11 mouse cellular contexts compared by ENCODE assay signal in genomic region chr8:125560825-125561490, GRCm38 (mm10). TPM values are rescaled to one million over a fixed set of nuclear protein-coding genes. Genes with fewer than 3 reads are reported as not detected.
DNase-seq lines count a peak whose midpoint lies in the region; ATAC-seq and TF ChIP-seq lines count a peak whose summit lies in the region.
"Had no signal": no experiment of that assay in that cellular context is flagged by ENCODE, and none has a peak within 500 bp of the region (broad histone marks: within the 10 kb centered on the region; RNA-seq: fewer than 3 reads in every experiment).

No protein-coding gene starts in this region.

- WGBS in kidney, postnatal 0 days = 53% methylated on average over 11 of the region's 11 CpGs
- 67% methylated on average over 11 of the region's 11 CpGs for WGBS in stomach, embryonic 16.5 days

- H3K9me3 ChIP-seq in kidney, postnatal 0 days (replicated peaks; ENCODE audit: low read length) = no peaks in the 10 kb centered on the region
- no peaks in the 10 kb centered on the region for H3K9me3 ChIP-seq in stomach, embryonic 16.5 days (replicated peaks; ENCODE audit: control insufficient read depth, low read length)

- TF ChIP-seq CTCF in kidney, postnatal 0 days (IDR thresholded peaks at IDR 0.05; ENCODE audit: low read depth) = no peak

- H3K4me2 ChIP-seq in kidney, postnatal 0 days (ENCODE audit: low read length) = no peak overlapping the region
- no peak overlapping the region for H3K4me2 ChIP-seq in stomach, embryonic 16.5 days (ENCODE audit: low read depth, low read length)

- peaks cover 43% of the 10 kb centered on the region for H3K4me1 ChIP-seq in kidney, postnatal 0 days (replicated peaks; ENCODE audit: insufficient read depth, low read length)
- H3K4me1 ChIP-seq in stomach, embryonic 16.5 days (ENCODE audit: control insufficient read depth, insufficient read depth, low read length) = peaks cover 63% of the 10 kb centered on the region

- H3K9ac ChIP-seq in kidney, postnatal 0 days (ENCODE audit: low read depth, low read length) = no peak overlapping the region
- no peak overlapping the region for H3K9ac ChIP-seq in stomach, embryonic 16.5 days (ENCODE audit: low read length)

- peak; percentile 71 for DNase-seq in adrenal gland, adult 2 months
- no peak for DNase-seq in adrenal gland, postnatal 25 days
- DNase-seq in kidney, postnatal 0 days (ENCODE audit: low spot score) = peak; percentile 40
- DNase-seq in kidney, adult 9 months = no peak
- peak; percentile 49 to 53 for DNase-seq in cerebellum, postnatal 25 days
- DNase-seq in layer of hippocampus, adult 9-11 months = no peak
- no peak for DNase-seq in B cell, adult 2 months
- DNase-seq: gastrocnemius, postnatal 10 days; right cerebral cortex, postnatal 14 days had no signal

- H3K4me3 ChIP-seq in kidney, postnatal 0 days (replicated peaks; ENCODE audit: low read depth, low read length) = no peak overlapping the region
- no peak overlapping the region for H3K4me3 ChIP-seq in stomach, embryonic 16.5 days (replicated peaks; ENCODE audit: low read length)

- no peaks in the 10 kb centered on the region for H3K27me3 ChIP-seq in kidney, postnatal 0 days (ENCODE audit: insufficient read depth, low read length)
- H3K27me3 ChIP-seq in stomach, embryonic 16.5 days (ENCODE audit: control insufficient read depth, insufficient read depth, low read length) = no peaks in the 10 kb centered on the region
- H3K27me3 ChIP-seq: CH12.LX had no signal

- no peaks in the 10 kb centered on the region for H3K36me3 ChIP-seq in kidney, postnatal 0 days (ENCODE audit: insufficient read depth, low read length)
- H3K36me3 ChIP-seq in stomach, embryonic 16.5 days (ENCODE audit: control insufficient read depth, insufficient read depth, low read length) = no peaks in the 10 kb centered on the region

- peak overlapping the region; percentile 44 for H3K27ac ChIP-seq in kidney, postnatal 0 days
- peak overlapping the region; percentile 68 for H3K27ac ChIP-seq in stomach, embryonic 16.5 days (ENCODE audit: low read length)

- no peak for ATAC-seq in kidney, postnatal 0 days (replicated peaks; ENCODE audit: low FRiP score, low read depth)
- ATAC-seq in stomach, embryonic 16.5 days (ENCODE audit: insufficient read depth, low FRiP score) = no peak

RNA-seq across cellular contexts. Expression of gene Sipa1l2, which starts 8.7 kb away (rescaled TPM):
- total RNA-seq in adrenal gland, adult 2 months (2021) = 10 to 100 TPM; 43.5 to 55.8 TPM
- 36.0 and 51.6 TPM in 2 replicates for polyA plus RNA-seq in adrenal gland, adult 2 months (2012; rRNA removed)
- 54.5 and 79.1 TPM in 2 replicates for total RNA-seq in adrenal gland, postnatal 25 days (2021)
- polyA plus RNA-seq in kidney, postnatal 0 days (2015; fragmentation: Nextera tagmentation; extraction: Ambion mirVana) = 8.2 and 9.4 TPM in 2 replicates
- 8.6 and 9.3 TPM in 2 replicates for polyA plus RNA-seq in stomach, embryonic 16.5 days (2015; fragmentation: Nextera tagmentation; extraction: Ambion mirVana)

Comparison
In these comparisons a context has a peak if more than half of its experiments do, and no peak if none do; other contexts are left out.
1. DNase-seq: peak in adrenal gland, adult 2 months (single experiment), kidney, postnatal 0 days (single experiment) and cerebellum, postnatal 25 days (2 of 2); none in adrenal gland, postnatal 25 days (single experiment), kidney, adult 9 months (single experiment), layer of hippocampus, adult 9-11 months (single experiment) and B cell, adult 2 months (0 of 2).